Mouse (Mus musculus) spleen, adult 2 months (tissue): ENCODE data around the gene Trp73.

Experiments used
- CTCF ChIP-seq: fragments of 200-500 bp; IDR thresholded peaks from 2 replicates; pipeline ENCODE4 v1.5.1; 2011; ENCODE audit warnings: mild to moderate bottlenecking, inconsistent platforms; ENCODE audit not compliant: insufficient read depth, insufficient read length, insufficient replicate concordance; ENCODE audit errors: extremely low read depth
- POLR2A ChIP-seq: fragments of 200-500 bp; IDR thresholded peaks from 2 replicates; pipeline ENCODE4 v1.6.1; 2011; ENCODE audit warnings: low read depth, low read length, inconsistent platforms

- TF ChIP-seq POLR2A (no peak), CTCF (no peak)
These were observed 127.7 kb downstream of the Trp73 start for GRCm38 (mm10) chr4:154012132-154012882.
